ENCODE assay signal across 11 mouse cellular contexts in genomic region chr1:127203231-127203764, GRCm38 (mm10). TPM values are rescaled to one million over a fixed set of nuclear protein-coding genes. Genes with fewer than 3 reads are reported as not detected.
A peak's percentile ranks its signal among the peaks of the same experiment; 100 is the strongest.
DNase-seq lines count a peak whose midpoint lies in the region; ATAC-seq and TF ChIP-seq lines count a peak whose summit lies in the region.
"Had no signal": no experiment of that assay in that cellular context is flagged by ENCODE, and none has a peak within 500 bp of the region (broad histone marks: within the 10 kb centered on the region; RNA-seq: fewer than 3 reads in every experiment).

No protein-coding gene starts in this region.

- peak in 2 of 3 experiments; percentile 22 to 68; a peak in 3 of 6 replicates for TF ChIP-seq CTCF in MEL (IDR thresholded peaks at IDR 0.05 in 2 of 3, conservative IDR thresholded peaks at IDR 0.05 in 1 of 3; ENCODE audit: control insufficient read depth in 1 of 3, insufficient read depth in 1 of 3, low read depth in 2 of 3, low read length in 3 of 3, poor library complexity in 1 of 3, severe bottlenecking in 1 of 3)
- peak; percentile 22; the same call in 1 of the 2 replicates for TF ChIP-seq CTCF in cortical plate, adult 2 months (IDR thresholded peaks at IDR 0.05; ENCODE audit: extremely low read depth, insufficient read depth, low read length)
- peak; percentile 52 for TF ChIP-seq CTCF in lung, embryonic 14.5 days (IDR thresholded peaks at IDR 0.05; ENCODE audit: low read depth)

- H3K9ac ChIP-seq in hindbrain, embryonic 14.5 days = no peak overlapping the region; the same call in 1 of the 2 replicates
- H3K9ac ChIP-seq in hindbrain, embryonic 16.5 days (ENCODE audit: low read depth, low read length) = no peak overlapping the region
- peak overlapping the region; percentile 69 for H3K9ac ChIP-seq in MEL (ENCODE audit: control insufficient read depth, low read depth, low read length, poor library complexity, severe bottlenecking)
- H3K9ac ChIP-seq in lung, embryonic 14.5 days = no peak overlapping the region
- no peak overlapping the region for H3K9ac ChIP-seq in neural tube, embryonic 15.5 days (replicated peaks)
- H3K9ac ChIP-seq: heart, embryonic 15.5 days; stomach, embryonic 15.5 days had no signal

- no peak for TF ChIP-seq POLR2A in MEL (IDR thresholded peaks at IDR 0.05; ENCODE audit: control insufficient read depth in 1 of 2, insufficient read depth in 1 of 2, low read depth in 1 of 2, low read length in 2 of 2, poor library complexity in 1 of 2)
- TF ChIP-seq POLR2A in cortical plate, adult 2 months (IDR thresholded peaks at IDR 0.05; ENCODE audit: extremely low read depth, insufficient read depth, low read length) = no peak

- H3K4me2 ChIP-seq in hindbrain, embryonic 14.5 days (replicated peaks) = no peak overlapping the region
- no peak overlapping the region for H3K4me2 ChIP-seq in hindbrain, embryonic 16.5 days (ENCODE audit: low read length)
- 0 out of 2 replicates have a peak overlapping the region, but pooled peaks have one; percentile 98 for H3K4me2 ChIP-seq in lung, embryonic 14.5 days
- H3K4me2 ChIP-seq in neural tube, embryonic 15.5 days = no peak overlapping the region
- H3K4me2 ChIP-seq: stomach, embryonic 15.5 days had no signal

- DNase-seq in hindbrain, embryonic 14.5 days (ENCODE audit: low spot score) = peak; percentile 70
- DNase-seq in 3T3-L1 (ENCODE audit: low read depth, low spot score) (peak; percentile 72), MEL (ENCODE audit: low read depth, low spot score) (peak; percentile 64)
- DNase-seq in lung, embryonic 14.5 days = peak; percentile 78
- DNase-seq in spleen, adult 12 weeks (ENCODE audit: low spot score) = no peak

- TF ChIP-seq EP300 in MEL (IDR thresholded peaks at IDR 0.05; ENCODE audit: low read depth in 1 of 2, low read length in 2 of 2) = no peak

- H3K79me2 ChIP-seq in MEL (ENCODE audit: control insufficient read depth, insufficient read depth, low read length, poor library complexity) = peaks cover 29% of the 10 kb centered on the region

- H3K9me3 ChIP-seq in hindbrain, embryonic 14.5 days (ENCODE audit: control insufficient read depth, low read length) = no peaks in the 10 kb centered on the region
- H3K9me3 ChIP-seq in hindbrain, embryonic 16.5 days (ENCODE audit: control insufficient read depth, low read length) = no peaks in the 10 kb centered on the region
- H3K9me3 ChIP-seq in MEL (replicated peaks; ENCODE audit: insufficient read depth, low read length) = no peaks in the 10 kb centered on the region
- H3K9me3 ChIP-seq in lung, embryonic 14.5 days (ENCODE audit: low read depth, low read length) = no peaks in the 10 kb centered on the region
- no peaks in the 10 kb centered on the region for H3K9me3 ChIP-seq in neural tube, embryonic 15.5 days (replicated peaks)
- H3K9me3 ChIP-seq: heart, embryonic 15.5 days; megakaryocyte, embryonic 14.5 days; stomach, embryonic 15.5 days had no signal

- 65% methylated on average over 4 of the region's 4 CpGs for WGBS in hindbrain, embryonic 14.5 days
- WGBS in hindbrain, embryonic 16.5 days = 56% methylated on average over 4 of the region's 4 CpGs
- WGBS in lung, embryonic 14.5 days = 39% methylated on average over 4 of the region's 4 CpGs
- WGBS in neural tube, embryonic 15.5 days = 75% methylated on average over 4 of the region's 4 CpGs

- ATAC-seq in hindbrain, embryonic 14.5 days (ENCODE audit: low FRiP score) = no peak
- ATAC-seq in hindbrain, embryonic 16.5 days = no peak
- ATAC-seq in lung, embryonic 14.5 days (ENCODE audit: insufficient read depth) = no peak
- ATAC-seq in neural tube, embryonic 15.5 days (ENCODE audit: low FRiP score) = no peak

- no peaks in the 10 kb centered on the region for H3K27me3 ChIP-seq in hindbrain, embryonic 14.5 days (ENCODE audit: control insufficient read depth, insufficient read depth, low read length)
- no peaks in the 10 kb centered on the region for H3K27me3 ChIP-seq in hindbrain, embryonic 16.5 days (replicated peaks; ENCODE audit: control insufficient read depth, insufficient read depth, low read length)
- no peaks in the 10 kb centered on the region for H3K27me3 ChIP-seq in MEL (ENCODE audit: control insufficient read depth in 1 of 2, insufficient read depth in 2 of 2, low read length in 2 of 2)
- no peaks in the 10 kb centered on the region for H3K27me3 ChIP-seq in lung, embryonic 14.5 days (ENCODE audit: insufficient read depth, low read length)
- no peaks in the 10 kb centered on the region for H3K27me3 ChIP-seq in neural tube, embryonic 15.5 days (replicated peaks)
- H3K27me3 ChIP-seq: heart, embryonic 15.5 days; megakaryocyte, embryonic 14.5 days; stomach, embryonic 15.5 days had no signal

- H3K27ac ChIP-seq in hindbrain, embryonic 14.5 days = no peak overlapping the region
- H3K27ac ChIP-seq in hindbrain, embryonic 16.5 days (ENCODE audit: low read depth, low read length) = no peak overlapping the region
- 0 out of 2 replicates have a peak overlapping the region, but pooled peaks have one; percentile 14 for H3K27ac ChIP-seq in MEL (ENCODE audit: control insufficient read depth, low read depth, low read length)
- H3K27ac ChIP-seq in cortical plate, adult 2 months (ENCODE audit: insufficient read depth, low read length) = no peak overlapping the region
- no peak overlapping the region for H3K27ac ChIP-seq in lung, embryonic 14.5 days (ENCODE audit: low read depth)
- no peak overlapping the region for H3K27ac ChIP-seq in neural tube, embryonic 15.5 days (replicated peaks)
- H3K27ac ChIP-seq: heart, embryonic 15.5 days; stomach, embryonic 15.5 days had no signal

- H3K4me3 ChIP-seq in hindbrain, embryonic 14.5 days (replicated peaks; ENCODE audit: low read length) = no peak overlapping the region
- H3K4me3 ChIP-seq in hindbrain, embryonic 16.5 days (ENCODE audit: low read length) = no peak overlapping the region
- peak overlapping the region; percentile 81 to 98 for H3K4me3 ChIP-seq in MEL (ENCODE audit: control insufficient read depth in 1 of 2, insufficient read depth in 1 of 2, low read depth in 2 of 2, low read length in 2 of 2)
- H3K4me3 ChIP-seq in cortical plate, adult 2 months (ENCODE audit: insufficient read depth, low read length) = no peak overlapping the region
- H3K4me3 ChIP-seq in lung, embryonic 14.5 days (ENCODE audit: low read depth, low read length) = no peak overlapping the region
- H3K4me3 ChIP-seq in neural tube, embryonic 15.5 days (replicated peaks) = no peak overlapping the region
- H3K4me3 ChIP-seq: heart, embryonic 15.5 days; stomach, embryonic 15.5 days had no signal

- H3K4me1 ChIP-seq in hindbrain, embryonic 14.5 days (replicated peaks; ENCODE audit: control insufficient read depth, insufficient read depth, low read length) = peaks cover 15% of the 10 kb centered on the region
- H3K4me1 ChIP-seq in hindbrain, embryonic 16.5 days (ENCODE audit: control insufficient read depth, insufficient read depth, low read depth, low read length) = peaks cover 25% of the 10 kb centered on the region
- H3K4me1 ChIP-seq in MEL (ENCODE audit: control insufficient read depth in 1 of 2, insufficient read depth in 2 of 2, low read length in 2 of 2) = peaks cover 2 to 24% of the 10 kb centered on the region in 2 experiments
- H3K4me1 ChIP-seq in cortical plate, adult 2 months (ENCODE audit: control insufficient read depth, insufficient read depth, low read length) = peaks cover 9% of the 10 kb centered on the region
- H3K4me1 ChIP-seq in lung, embryonic 14.5 days (ENCODE audit: insufficient read depth) = peaks cover 9% of the 10 kb centered on the region
- H3K4me1 ChIP-seq in neural tube, embryonic 15.5 days = peaks cover 32% of the 10 kb centered on the region

- no peaks in the 10 kb centered on the region for H3K36me3 ChIP-seq in hindbrain, embryonic 14.5 days (replicated peaks; ENCODE audit: control insufficient read depth, insufficient read depth)
- H3K36me3 ChIP-seq in hindbrain, embryonic 16.5 days (ENCODE audit: control insufficient read depth, insufficient read depth, low read length) = no peaks in the 10 kb centered on the region
- H3K36me3 ChIP-seq in MEL (ENCODE audit: control insufficient read depth in 1 of 2, insufficient read depth in 2 of 2, low read length in 2 of 2) = peaks cover 0 to 10% of the 10 kb centered on the region in 2 experiments; a peak in 2 of 4 replicates
- H3K36me3 ChIP-seq in lung, embryonic 14.5 days (ENCODE audit: insufficient read depth) = no peaks in the 10 kb centered on the region
- no peaks in the 10 kb centered on the region for H3K36me3 ChIP-seq in neural tube, embryonic 15.5 days
- H3K36me3 ChIP-seq: heart, embryonic 15.5 days; stomach, embryonic 15.5 days had no signal

- TF ChIP-seq RAD21 in MEL (IDR thresholded peaks at IDR 0.05; ENCODE audit: low read depth, low read length) = peak; percentile 70

TF ChIP-seq in MEL, 35 proteins besides CTCF, POLR2A, EP300 and RAD21:
- TF ChIP-seq ZC3H11A (IDR thresholded peaks at IDR 0.05; ENCODE audit: low read depth, low read length) (peak; percentile 73), USF1 (IDR thresholded peaks at IDR 0.05; ENCODE audit: low read depth, low read length) (no peak), HCFC1 (IDR thresholded peaks at IDR 0.05; ENCODE audit: low read depth, low read length) (0 out of 2 replicates have a peak, but pooled peaks have one; percentile 23), GATA1 (IDR thresholded peaks at IDR 0.05; ENCODE audit: low read depth, low read length) (peak; percentile 23; the same call in 1 of the 2 replicates), MAX (IDR thresholded peaks at IDR 0.05; ENCODE audit: low read length) (no peak), SMC3 (IDR thresholded peaks at IDR 0.05; ENCODE audit: low read depth, low read length) (peak; percentile 86), SIN3A (IDR thresholded peaks at IDR 0.05; ENCODE audit: low read length) (peak; percentile 54; the same call in 1 of the 2 replicates)

RNA-seq across cellular contexts. Expression of gene Mgat5, which starts 1.5 kb away (rescaled TPM):
- polyA plus RNA-seq in hindbrain, embryonic 14.5 days (2014; fragmentation: Nextera tagmentation; extraction: Ambion mirVana) = 15.9 and 16.3 TPM in 2 replicates
- 13.1 and 13.3 TPM in 2 replicates for polyA plus RNA-seq in hindbrain, embryonic 16.5 days (2015; fragmentation: Nextera tagmentation; extraction: Ambion mirVana)
- 9.5 and 12.4 TPM in 2 replicates for total RNA-seq in MEL (2012; rRNA removed)
- 1 to 10 TPM in 1 of 2 experiments, not detected in 1; 6.9 TPM for polyA plus RNA-seq in MEL (2012; ENCODE audit: insufficient read depth in 1 of 2, insufficient read length in 2 of 2, low read depth in 1 of 2, low replicate concordance in 2 of 2, missing spikeins in 1 of 2)
- 32.9 TPM in 2 replicates for polyA plus RNA-seq in cortical plate, adult 2 months (2012; rRNA removed)
- 4.6 and 5.2 TPM in 2 replicates for polyA plus RNA-seq in lung, embryonic 14.5 days (2014; fragmentation: Nextera tagmentation; extraction: Ambion mirVana)
- 12.1 and 13.3 TPM in 2 replicates for polyA plus RNA-seq in neural tube, embryonic 15.5 days (2015; fragmentation: Nextera tagmentation; extraction: Ambion mirVana)

Comparison
In these comparisons a context has a peak if more than half of its experiments do, and no peak if none do; other contexts are left out.
1. H3K4me3 ChIP-seq: peak in MEL (2 of 2); none in hindbrain, embryonic 14.5 days (single experiment), hindbrain, embryonic 16.5 days (single experiment), cortical plate, adult 2 months (single experiment), lung, embryonic 14.5 days (single experiment) and neural tube, embryonic 15.5 days (single experiment).
2. Peak in every context shown above with its lines, with median percentiles within 50 percentile points of each other: CTCF ChIP-seq.